Mouse (Mus musculus): Measurements from ENCODE around the gene Ppp1r35. TPM values are rescaled to one million over a fixed set of nuclear protein-coding genes. Genes with fewer than 3 reads are reported as not detected.
"Not testable (repeated sequence)": the region's sequence is repeated elsewhere in the genome, so short reads cannot be mapped to it uniquely, and the experiment has no call there.

Gene Ppp1r35
- total RNA-seq (2021): 10 to 100 TPM; 21.6 to 23.1 TPM
- long read RNA-seq, experiment 1, transcript Ppp1r35-201 (4 exons, 956 nt): major isoform, 32 of 53 reads
- long read RNA-seq, experiment 1, partial matches to known transcripts: 10 of 53 reads
- long read RNA-seq, experiment 1, other reads (novel, unspliced or antisense): 10 of 53 reads
- long read RNA-seq, experiment 2, transcript Ppp1r35-201 (4 exons, 956 nt): major isoform, 28 of 38 reads
- long read RNA-seq, experiment 2, partial matches to known transcripts: 4 of 38 reads
- long read RNA-seq, experiment 2, other reads (novel, unspliced or antisense): 6 of 38 reads

GRCm38 (mm10) chr5:137778635-137779034 is at the start of gene Ppp1r35:
Ppp1r35 (plus strand) TSS chr5:137778849.
- peak; percentile 98 for DNase-seq

GRCm38 (mm10) chr5:137733638-137734288 is 44.9 kb upstream of the Ppp1r35 start:
- DNase-seq: no peak

- DNase-seq: no peak
These were observed 44.2 kb upstream of the Ppp1r35 start for GRCm38 (mm10) chr5:137734289-137735061.

GRCm38 (mm10) chr5:137737400-137737940 is 41.2 kb upstream of the Ppp1r35 start:
- DNase-seq: no peak

- DNase-seq: no peak
These were observed 40.1 kb upstream of the Ppp1r35 start for GRCm38 (mm10) chr5:137738516-137738915.

GRCm38 (mm10) chr5:137739471-137739870 is 39.2 kb upstream of the Ppp1r35 start:
- no peak for DNase-seq

- no peak for DNase-seq
These were observed 38.1 kb upstream of the Ppp1r35 start for GRCm38 (mm10) chr5:137740506-137740905.

- DNase-seq: peak; percentile 87
These were observed 37.4 kb upstream of the Ppp1r35 start, which contains the start of gene Nyap1 for GRCm38 (mm10) chr5:137741023-137741931. Nyap1 (minus strand) TSS chr5:137741607.

GRCm38 (mm10) chr5:137742048-137742447 is 36.6 kb upstream of the Ppp1r35 start:
- no peak for DNase-seq

- no peak for DNase-seq
These were observed 35.8 kb upstream of the Ppp1r35 start for GRCm38 (mm10) chr5:137742836-137743235.

- DNase-seq: no peak
These were observed 34.5 kb upstream of the Ppp1r35 start for GRCm38 (mm10) chr5:137744197-137744596.

- peak; percentile 96 for DNase-seq
These were observed 33.2 kb upstream of the Ppp1r35 start, which contains the start of gene Tsc22d4 for GRCm38 (mm10) chr5:137745214-137746171. Tsc22d4 (plus strand) TSS chr5:137745730.

- peak; percentile 84 for DNase-seq
These were observed 32.3 kb upstream of the Ppp1r35 start for GRCm38 (mm10) chr5:137746282-137746850.

GRCm38 (mm10) chr5:137746851-137747325 is 31.8 kb upstream of the Ppp1r35 start:
- DNase-seq: peak; percentile 59

- DNase-seq: peak; percentile 64
These were observed 31.2 kb upstream of the Ppp1r35 start for GRCm38 (mm10) chr5:137747326-137747961.

GRCm38 (mm10) chr5:137748130-137748770 is 30.4 kb upstream of the Ppp1r35 start:
- DNase-seq: peak; percentile 29

GRCm38 (mm10) chr5:137749196-137749836 is 29.3 kb upstream of the Ppp1r35 start:
- DNase-seq: peak; percentile 28

- not testable (repeated sequence) for DNase-seq
These were observed 28.4 kb upstream of the Ppp1r35 start for GRCm38 (mm10) chr5:137750212-137750611.

All from adrenal gland, postnatal 10 days (tissue).